Mouse (Mus musculus) C2C12 (cell line): ENCODE results near the gene Cited2.

Experiments used
- CEBPB ChIP-seq: IDR thresholded peaks from one replicate; pipeline ENCODE4 v1.6.1; 2011; ENCODE audit warnings: low read depth, mild to moderate bottlenecking, control low read depth, moderate library complexity
- CTCF ChIP-seq: IDR thresholded peaks from one replicate; pipeline ENCODE4 v1.5.1; 2011; ENCODE audit not compliant: control insufficient read depth, insufficient read depth, insufficient read length
- FOSL1 ChIP-seq: IDR thresholded peaks from one replicate; pipeline ENCODE4 v1.8.0; 2011; ENCODE audit warnings: mild to moderate bottlenecking, low read length; ENCODE audit not compliant: poor library complexity, insufficient read depth, severe bottlenecking
- MAX ChIP-seq: IDR thresholded peaks from one replicate; pipeline ENCODE4 v1.6.1; 2011; ENCODE audit warnings: mild to moderate bottlenecking, control low read depth
- MYOD1 ChIP-seq: IDR thresholded peaks from one replicate; pipeline ENCODE4 v1.6.1; 2011; ENCODE audit warnings: low read depth; ENCODE audit not compliant: control insufficient read depth, insufficient read length
- MYOG ChIP-seq: IDR thresholded peaks from one replicate; pipeline ENCODE4 v1.6.1; 2011; ENCODE audit not compliant: control insufficient read depth, insufficient read length; ENCODE audit errors: extremely low read depth
- USF1 ChIP-seq: IDR thresholded peaks from one replicate; pipeline ENCODE4 v1.6.1; 2011; ENCODE audit warnings: low read depth, mild to moderate bottlenecking, control low read depth, moderate library complexity

DNA sequence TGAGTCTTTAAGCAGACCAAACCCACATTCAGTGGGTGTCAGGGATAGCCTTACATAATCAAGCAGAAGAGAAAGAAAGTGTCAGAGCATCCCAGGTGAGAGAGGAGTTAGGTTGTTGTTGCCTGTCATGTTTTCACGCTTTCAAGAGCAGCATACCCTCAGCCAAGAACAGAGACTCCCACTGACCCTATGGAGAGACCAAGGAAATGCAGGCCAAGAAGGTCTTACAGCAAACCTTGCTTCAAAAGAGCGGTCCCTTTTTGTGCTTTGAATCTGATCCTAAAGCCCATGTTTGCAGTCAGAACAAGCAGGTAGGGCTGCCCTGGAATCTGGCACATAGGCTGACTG lies 3.3 kb downstream of the Cited2 start:
- TF ChIP-seq CTCF (no peak), MAX (no peak), MYOG (no peak), FOSL1 (no peak), USF1 (no peak), CEBPB (no peak), MYOD1 (no peak)
